Mouse (Mus musculus): ENCODE results near the gene Cd27.

GRCm38 (mm10) chr6:125237421-125237820, 611 bp upstream of the Cd27 start:
- no peak for TF ChIP-seq CTCF (IDR thresholded peaks at IDR 0.05; ENCODE audit: extremely low read depth, insufficient read depth, low read length)
- no peak for TF ChIP-seq POLR2A (IDR thresholded peaks at IDR 0.05; ENCODE audit: extremely low read depth, insufficient read depth, low read length)
